Mouse (Mus musculus): ENCODE measurements around the gene Tigd3. TPM values are rescaled to one million over a fixed set of nuclear protein-coding genes. Genes with fewer than 3 reads are reported as not detected.

Tigd3 gene
- polyA plus RNA-seq, 1 experiment = 6.4 TPM

DNA sequence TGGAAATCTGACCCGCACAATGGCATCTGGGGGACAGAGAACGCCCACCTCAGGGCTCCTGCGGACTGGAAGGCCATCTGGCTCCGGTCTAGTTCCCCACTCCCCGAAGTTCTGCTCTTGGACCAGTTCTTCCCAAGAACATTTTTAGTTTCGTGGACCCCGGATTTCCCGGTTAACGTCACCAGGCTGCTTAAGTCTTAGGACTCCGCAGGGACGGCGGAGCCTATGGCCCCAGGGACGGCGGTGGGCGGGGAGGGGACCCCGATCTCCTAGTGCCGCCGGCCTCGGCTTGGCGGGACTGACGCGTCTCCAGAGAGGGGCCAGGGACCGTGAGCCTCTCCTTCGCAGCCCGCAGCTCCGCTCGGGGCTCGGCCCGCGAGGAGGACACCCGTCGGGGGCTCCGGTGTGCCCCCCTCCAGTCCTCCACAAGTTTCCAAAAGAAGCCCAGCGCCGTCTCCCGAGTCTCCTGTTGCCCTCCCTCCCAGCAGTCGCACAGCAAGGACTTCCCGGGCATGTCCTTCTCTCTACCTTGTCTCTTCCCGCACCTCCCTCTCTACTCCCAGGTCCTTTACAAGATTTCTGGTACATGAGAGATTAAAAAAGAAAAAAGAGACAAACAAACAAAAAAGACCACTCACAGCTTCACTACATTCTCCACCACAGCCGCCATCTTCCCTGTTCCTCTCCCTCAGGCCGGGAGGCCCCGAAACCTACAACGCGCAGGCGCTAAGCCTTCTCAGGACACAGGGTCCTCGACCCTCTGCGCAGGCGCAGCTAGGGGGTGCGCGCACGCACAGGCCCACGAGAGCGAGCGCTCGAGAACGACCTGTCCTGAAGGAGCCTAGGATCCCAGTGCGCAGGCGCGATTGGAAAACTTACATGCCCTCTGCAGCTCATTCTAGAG is 18.4 kb upstream of the Tigd3 start:
- WGBS = under 1% methylated on average over 59 of the region's 59 CpGs
- H3K4me1 ChIP-seq (ENCODE audit: control insufficient read depth, insufficient read depth, low read length) = peaks cover 3% of the 10 kb centered on the region; the same call in 1 of the 2 replicates
- TF ChIP-seq CTCF (IDR thresholded peaks at IDR 0.05; ENCODE audit: control insufficient read depth, insufficient read depth, low read length) = 0 out of 2 replicates have a peak, but pooled peaks have one; percentile 4
- peak; percentile 93 for TF ChIP-seq POLR2A (IDR thresholded peaks at IDR 0.05; ENCODE audit: borderline replicate concordance, control insufficient read depth, low read depth, low read length)
- H3K27ac ChIP-seq (ENCODE audit: control insufficient read depth, insufficient read depth, low read depth, low read length, poor library complexity) = peak overlapping the region; percentile 54
- H3K4me3 ChIP-seq (replicated peaks; ENCODE audit: control insufficient read depth, low read depth, low read length) = peak overlapping the region; percentile 97

- H3K4me1 ChIP-seq (ENCODE audit: control insufficient read depth, insufficient read depth, low read length) = peaks cover 3% of the 10 kb centered on the region; the same call in 1 of the 2 replicates
- WGBS = 3% methylated on average over 14 of the region's 14 CpGs
- 0 out of 2 replicates have a peak overlapping the region, but pooled peaks have one; percentile 54 for H3K27ac ChIP-seq (ENCODE audit: control insufficient read depth, insufficient read depth, low read depth, low read length, poor library complexity)
- TF ChIP-seq CTCF (IDR thresholded peaks at IDR 0.05; ENCODE audit: control insufficient read depth, insufficient read depth, low read length) (no peak), POLR2A (IDR thresholded peaks at IDR 0.05; ENCODE audit: borderline replicate concordance, control insufficient read depth, low read depth, low read length) (no peak)
- peak overlapping the region; percentile 97 for H3K4me3 ChIP-seq (replicated peaks; ENCODE audit: control insufficient read depth, low read depth, low read length)
Observed at GRCm38 (mm10) chr19:5911430-5912102, 17.6 kb upstream of the Tigd3 start.

DNA sequence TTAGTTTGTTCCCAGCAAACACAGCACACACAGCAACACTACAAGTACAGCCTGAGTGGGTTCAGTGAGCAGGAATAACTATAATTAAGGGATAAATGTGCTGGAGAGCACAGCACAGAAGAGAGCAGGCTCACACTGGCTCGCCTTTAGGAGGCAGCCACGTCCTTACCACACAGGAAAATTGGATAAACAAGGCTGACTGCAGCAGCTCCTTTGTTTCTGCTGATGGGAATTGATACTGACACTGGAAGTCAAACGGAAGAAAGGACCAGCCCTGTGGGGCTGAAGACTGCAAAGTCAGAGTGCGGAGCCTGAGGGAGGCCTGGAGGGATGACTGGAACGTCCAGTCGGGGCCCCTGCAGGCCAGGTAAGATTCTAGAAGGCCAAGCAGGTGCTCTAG is 16.3 kb upstream of the Tigd3 start:
- Histone ChIP-seq H3K27ac (ENCODE audit: control insufficient read depth, insufficient read depth, low read depth, low read length, poor library complexity) (no peak overlapping the region), H3K4me1 (ENCODE audit: control insufficient read depth, insufficient read depth, low read length) (peaks cover 3% of the 10 kb centered on the region; the same call in 1 of the 2 replicates), H3K4me3 (replicated peaks; ENCODE audit: control insufficient read depth, low read depth, low read length) (no peak overlapping the region)
- TF ChIP-seq POLR2A (IDR thresholded peaks at IDR 0.05; ENCODE audit: borderline replicate concordance, control insufficient read depth, low read depth, low read length) (no peak), CTCF (IDR thresholded peaks at IDR 0.05; ENCODE audit: control insufficient read depth, insufficient read depth, low read length) (no peak)
- WGBS = 69% methylated on average over 6 of the region's 6 CpGs

- no peak overlapping the region for H3K27ac ChIP-seq (ENCODE audit: control insufficient read depth, insufficient read depth, low read depth, low read length, poor library complexity)
- WGBS = 77% methylated on average over 3 of the region's 3 CpGs
- no peak overlapping the region for H3K4me3 ChIP-seq (replicated peaks; ENCODE audit: control insufficient read depth, low read depth, low read length)
- H3K4me1 ChIP-seq (ENCODE audit: control insufficient read depth, insufficient read depth, low read length) = no peaks in the 10 kb centered on the region
- no peak for TF ChIP-seq CTCF (IDR thresholded peaks at IDR 0.05; ENCODE audit: control insufficient read depth, insufficient read depth, low read length)
- no peak for TF ChIP-seq POLR2A (IDR thresholded peaks at IDR 0.05; ENCODE audit: borderline replicate concordance, control insufficient read depth, low read depth, low read length)
Observed at GRCm38 (mm10) chr19:5907275-5907674, 13.3 kb upstream of the Tigd3 start.

- Histone ChIP-seq H3K4me1 (ENCODE audit: control insufficient read depth, insufficient read depth, low read length) (no peaks in the 10 kb centered on the region; the same call in 1 of the 2 replicates), H3K27ac (ENCODE audit: control insufficient read depth, insufficient read depth, low read depth, low read length, poor library complexity) (no peak overlapping the region; the same call in 1 of the 2 replicates), H3K4me3 (replicated peaks; ENCODE audit: control insufficient read depth, low read depth, low read length) (peak overlapping the region; percentile 69)
- TF ChIP-seq CTCF (IDR thresholded peaks at IDR 0.05; ENCODE audit: control insufficient read depth, insufficient read depth, low read length) (no peak), POLR2A (IDR thresholded peaks at IDR 0.05; ENCODE audit: borderline replicate concordance, control insufficient read depth, low read depth, low read length) (no peak)
- 8% methylated on average over 31 of the region's 31 CpGs for WGBS
Observed at GRCm38 (mm10) chr19:5893282-5894001, 507 bp downstream of the Tigd3 start.

- 92% methylated on average over 13 of the region's 13 CpGs for WGBS
- no peak for TF ChIP-seq CTCF (IDR thresholded peaks at IDR 0.05; ENCODE audit: control insufficient read depth, insufficient read depth, low read length)
- no peak for TF ChIP-seq POLR2A (IDR thresholded peaks at IDR 0.05; ENCODE audit: borderline replicate concordance, control insufficient read depth, low read depth, low read length)
- Histone ChIP-seq H3K4me1 (ENCODE audit: control insufficient read depth, insufficient read depth, low read length) (no peaks in the 10 kb centered on the region; the same call in 1 of the 2 replicates), H3K27ac (ENCODE audit: control insufficient read depth, insufficient read depth, low read depth, low read length, poor library complexity) (no peak overlapping the region; the same call in 1 of the 2 replicates), H3K4me3 (replicated peaks; ENCODE audit: control insufficient read depth, low read depth, low read length) (no peak overlapping the region)
Observed at GRCm38 (mm10) chr19:5892735-5893134, 1.2 kb downstream of the Tigd3 start.

DNA sequence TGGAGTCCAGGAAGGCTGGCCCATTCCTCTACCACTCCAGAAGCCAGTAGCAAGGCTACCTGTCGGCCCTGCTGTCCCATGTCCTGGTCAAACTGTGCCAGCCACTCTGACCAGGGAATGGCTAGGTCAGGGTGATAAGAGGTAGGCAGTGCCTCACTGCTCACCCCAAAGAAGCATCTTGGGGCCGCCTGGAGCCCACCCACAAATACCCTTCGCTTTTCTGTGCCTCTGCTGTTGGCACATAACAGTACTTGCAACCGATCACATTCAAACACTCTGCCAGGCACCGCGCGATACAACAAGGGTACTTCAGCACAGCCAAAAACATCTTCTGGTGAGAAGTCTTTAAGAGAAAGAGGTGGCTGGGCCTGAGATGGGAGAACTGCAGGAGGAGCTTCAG is 1.7 kb downstream of the Tigd3 start:
- no peak for TF ChIP-seq POLR2A (IDR thresholded peaks at IDR 0.05; ENCODE audit: borderline replicate concordance, control insufficient read depth, low read depth, low read length)
- TF ChIP-seq CTCF (IDR thresholded peaks at IDR 0.05; ENCODE audit: control insufficient read depth, insufficient read depth, low read length) = no peak
- H3K4me3 ChIP-seq (replicated peaks; ENCODE audit: control insufficient read depth, low read depth, low read length) = no peak overlapping the region
- H3K27ac ChIP-seq (ENCODE audit: control insufficient read depth, insufficient read depth, low read depth, low read length, poor library complexity) = no peak overlapping the region
- WGBS = 96% methylated on average over 7 of the region's 7 CpGs
- H3K4me1 ChIP-seq (ENCODE audit: control insufficient read depth, insufficient read depth, low read length) = no peaks in the 10 kb centered on the region; the same call in 1 of the 2 replicates

All from bone marrow, adult 2 months (tissue).